Mouse (Mus musculus) hematopoietic stem cell, adult 5-6 weeks (primary cell): ENCODE measurements at regions not wholly inside any gene's neighbourhood (a gene's known extent, or its start where the extent isn't known, plus 50 kb on each side); places are given as distances from the start of the nearest gene placed in this dataset.
"Not testable (repeated sequence)": the region's sequence is repeated elsewhere in the genome, so short reads cannot be mapped to it uniquely, and the experiment has no call there.

ENCODE experiments used
- ATAC-seq, 2 experiments: fragments of 125-278 bp in 1 of 2; replicated peaks in 1 of 2; 2 replicates each; pipeline ENCODE4 v1.8.0; 2016 to 2017; ENCODE audit warnings: inconsistent platforms in 2 of 2, mild to moderate bottlenecking in 2 of 2, moderate number of reproducible peaks in 2 of 2, low read depth in 1 of 2, moderate TSS enrichment in 1 of 2; ENCODE audit not compliant: low FRiP score in 2 of 2, poor library complexity in 2 of 2, severe bottlenecking in 2 of 2, insufficient read depth in 1 of 2, low TSS enrichment in 1 of 2

DNA sequence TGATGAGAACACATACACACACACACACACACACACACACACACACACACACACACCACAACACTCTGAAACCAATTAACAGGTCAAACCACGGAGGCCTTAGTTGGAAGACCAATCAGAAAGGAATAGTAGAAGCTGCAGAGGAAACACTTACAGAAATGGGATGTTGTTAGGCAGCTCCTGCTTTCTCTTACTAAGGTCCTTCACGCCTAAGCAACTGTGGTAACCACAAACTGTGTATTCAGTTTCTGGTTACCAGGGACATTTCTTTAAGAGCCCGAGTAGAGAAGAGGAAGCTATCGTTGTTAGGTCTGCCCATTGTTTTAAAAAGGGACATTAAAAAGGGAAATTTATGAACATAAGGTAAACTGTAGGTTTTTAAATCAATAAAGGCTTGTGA lies 70.1 kb upstream of the Olfr1507 start:
- ATAC-seq: peak; percentile 88 to 92

DNA sequence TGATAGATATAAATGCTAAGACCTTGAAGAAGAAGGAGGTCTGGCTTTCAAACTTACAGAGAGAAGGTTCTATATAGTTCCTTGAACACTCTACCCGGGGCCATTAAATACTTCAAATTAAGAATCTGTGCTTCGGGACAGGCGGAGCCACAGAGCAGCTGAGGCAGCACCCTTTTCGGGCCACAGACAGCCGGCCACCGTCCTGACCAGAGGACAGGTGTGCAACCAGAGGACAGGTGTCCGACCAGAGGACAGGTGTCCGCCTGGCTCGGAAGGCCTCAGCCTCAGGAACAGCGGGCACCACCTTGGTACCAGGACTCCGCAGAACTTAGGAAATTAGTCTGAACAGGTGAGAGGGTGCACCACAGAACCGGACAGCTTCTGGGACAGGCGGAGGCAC lies 60.8 kb upstream of the Olfr1507 start:
- ATAC-seq: not testable (repeated sequence)

DNA sequence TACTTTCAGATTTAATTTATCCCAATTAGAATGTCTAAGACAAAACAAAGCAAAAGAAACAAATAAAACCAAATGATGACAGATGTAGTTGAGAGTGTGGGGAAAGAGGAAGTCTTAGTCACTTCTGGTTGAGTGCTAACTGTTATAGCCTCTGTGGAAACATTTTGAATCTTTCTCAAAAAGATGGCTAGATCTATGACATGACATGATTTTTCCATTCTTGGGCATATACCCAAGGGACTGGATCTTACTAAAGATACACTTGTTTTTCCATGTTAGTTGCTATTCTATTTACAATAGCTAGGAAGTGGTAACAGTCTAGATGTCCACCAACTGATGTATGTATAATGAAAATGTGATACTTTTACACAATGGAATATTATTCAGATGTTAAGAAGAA lies 57.9 kb upstream of the Olfr1507 start:
- no peak for ATAC-seq

DNA sequence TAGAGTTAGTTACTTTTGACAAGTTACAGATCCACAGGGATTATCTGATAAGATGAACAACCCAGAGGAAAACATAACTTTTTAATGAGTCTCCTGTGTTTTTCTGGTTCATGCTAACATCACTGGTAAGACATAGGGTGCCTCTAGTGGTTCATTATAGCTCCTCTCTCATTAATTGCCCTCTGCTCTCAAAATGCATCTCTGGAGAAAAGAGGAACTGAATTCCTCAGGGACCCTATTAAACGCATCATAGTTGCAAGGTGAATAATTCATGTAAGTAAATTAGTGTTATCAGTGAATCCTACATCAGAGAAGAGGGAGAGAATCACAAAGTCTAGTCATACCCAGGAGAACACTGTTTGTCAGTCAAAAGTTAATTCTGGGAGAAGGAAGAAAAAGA lies 52.4 kb upstream of the Olfr1507 start:
- ATAC-seq: no peak; a peak in 1 of 4 replicates
